Mouse (Mus musculus) hindbrain, embryonic 12.5 days (tissue): ENCODE measurements around the gene Gripap1. TPM values are rescaled to one million over a fixed set of nuclear protein-coding genes. Genes with fewer than 3 reads are reported as not detected.
A peak's percentile ranks its signal among the peaks of the same experiment; 100 is the strongest.
"Not testable (repeated sequence)": the region's sequence is repeated elsewhere in the genome, so short reads cannot be mapped to it uniquely, and the experiment has no call there.

Source experiments
- ATAC-seq: fragments of 200-750 bp; cut with Nextera tagmentation; 2 replicates; pipeline ENCODE4 v1.8.0; 2017; ENCODE audit warnings: moderate TSS enrichment; ENCODE audit not compliant: low FRiP score
- H3K27ac ChIP-seq: fragments of 300-500 bp; sonication (generic); 2 replicates; pipeline ENCODE4 v1.5.1; 2016; ENCODE audit warnings: mild to moderate bottlenecking
- H3K27me3 ChIP-seq: fragments of 300-500 bp; sonication (generic); 2 replicates; pipeline ENCODE4 v1.6.1; 2016; ENCODE audit warnings: mild to moderate bottlenecking
- H3K36me3 ChIP-seq: fragments of 300-500 bp; sonication (generic); 2 replicates; pipeline ENCODE4 v1.6.1; 2016; ENCODE audit warnings: mild to moderate bottlenecking
- H3K4me1 ChIP-seq: fragments of 300-500 bp; sonication (generic); 2 replicates; pipeline ENCODE4 v1.6.1; 2016
- H3K4me2 ChIP-seq: fragments of 300-500 bp; sonication (generic); replicated peaks from 2 replicates; pipeline ENCODE4 v1.6.1; 2016; ENCODE audit warnings: mild to moderate bottlenecking
- H3K4me3 ChIP-seq: fragments of 300-500 bp; sonication (generic); 2 replicates; pipeline ENCODE4 v1.5.1; 2016; ENCODE audit warnings: mild to moderate bottlenecking
- H3K9ac ChIP-seq: fragments of 300-500 bp; sonication (generic); 2 replicates; pipeline ENCODE4 v1.6.1; 2016; ENCODE audit warnings: mild to moderate bottlenecking, moderate library complexity
- H3K9me3 ChIP-seq: fragments of 300-500 bp; sonication (generic); replicated peaks from 2 replicates; pipeline ENCODE4 v1.6.1; 2016; ENCODE audit warnings: mild to moderate bottlenecking
- WGBS: fragments of 180-500 bp; shearing (Covaris S2); methylation state at CpG from one replicate; pipeline ENCODE4 v1.1.7; 2016; 5-methylcytosine and 5-hydroxymethylcytosine counted together
- polyA plus RNA-seq: library from polyadenylated mRNA; unstranded; fragments of >200 nt; fragmentation: Nextera tagmentation; extraction: Ambion mirVana; gene quantifications from 2 replicates; pipeline ENCODE4 v1.2.1, GENCODE M21; 2016

The Gripap1 gene
- polyA plus RNA-seq, 1 experiment from 2014 or later: 72.5 TPM

- Histone ChIP-seq H3K4me1 (peaks cover 6% of the 10 kb centered on the region), H3K36me3 (0 out of 2 replicates have a peak, but pooled peaks cover 4% of the 10 kb centered on the region), H3K27ac (no peak overlapping the region), H3K9me3 (no peaks in the 10 kb centered on the region), H3K27me3 (no peaks in the 10 kb centered on the region), H3K4me3 (no peak overlapping the region), H3K4me2 (no peak overlapping the region), H3K9ac (no peak overlapping the region)
- WGBS: 47% methylated on average over 3 of the region's 3 CpGs
- no peak for ATAC-seq
Observed at GRCm38 (mm10) chrX:7793361-7793760, 3.8 kb downstream of the Gripap1 start.

- WGBS: 49% methylated on average over 7 of the region's 7 CpGs
Observed at GRCm38 (mm10) chrX:7795016-7795415, 5.5 kb downstream of the Gripap1 start.

GRCm38 (mm10) chrX:7797327-7797726 is 7.8 kb downstream of the Gripap1 start:
- no peak for ATAC-seq
- H3K36me3 ChIP-seq: peaks cover 23% of the 10 kb centered on the region
- no peaks in the 10 kb centered on the region for H3K27me3 ChIP-seq
- H3K9ac ChIP-seq: no peak overlapping the region
- H3K4me2 ChIP-seq: no peak overlapping the region
- H3K4me1 ChIP-seq: no peaks in the 10 kb centered on the region
- 77% methylated on average over 3 of the region's 3 CpGs for WGBS
- no peak overlapping the region for H3K27ac ChIP-seq
- H3K4me3 ChIP-seq: no peak overlapping the region
- no peaks in the 10 kb centered on the region for H3K9me3 ChIP-seq

More at GRCm38 (mm10) chrX:7795016-7795415, 5.5 kb downstream of the Gripap1 start:
- Histone ChIP-seq H3K4me1 (peaks cover 6% of the 10 kb centered on the region), H3K27me3 (no peaks in the 10 kb centered on the region), H3K36me3 (peaks cover 9% of the 10 kb centered on the region), H3K4me2 (no peak overlapping the region), H3K9ac (no peak overlapping the region), H3K27ac (no peak overlapping the region), H3K4me3 (no peak overlapping the region), H3K9me3 (no peaks in the 10 kb centered on the region)
- no peak for ATAC-seq

GRCm38 (mm10) chrX:7802157-7802556 is 12.6 kb downstream of the Gripap1 start:
- not testable (repeated sequence) for H3K4me1 ChIP-seq

GRCm38 (mm10) chrX:7815016-7815415 is 25.5 kb downstream of the Gripap1 start:
- H3K9me3 ChIP-seq, H3K9ac ChIP-seq, H3K27me3 ChIP-seq, H3K27ac ChIP-seq, ATAC-seq, H3K4me3 ChIP-seq, H3K4me1 ChIP-seq, H3K4me2 ChIP-seq: not testable (repeated sequence)
- H3K36me3 ChIP-seq: peaks cover 45% of the 10 kb centered on the region
- 55% methylated on average over 8 of the region's 8 CpGs for WGBS

More at GRCm38 (mm10) chrX:7802157-7802556, 12.6 kb downstream of the Gripap1 start:
- H3K9me3 ChIP-seq, H3K27ac ChIP-seq, H3K27me3 ChIP-seq, H3K9ac ChIP-seq, H3K4me2 ChIP-seq, H3K4me3 ChIP-seq, ATAC-seq: not testable (repeated sequence)
- WGBS: 82% methylated on average over 2 of the region's 2 CpGs
- H3K36me3 ChIP-seq: peaks cover 41% of the 10 kb centered on the region

- ATAC-seq: peak; percentile 64
- Histone ChIP-seq H3K27me3 (no peaks in the 10 kb centered on the region), H3K36me3 (peaks cover 9% of the 10 kb centered on the region; the same call in 1 of the 2 replicates), H3K4me2 (peak within 1 kb of the TSS; percentile 46), H3K4me1 (no peaks in the 10 kb centered on the region), H3K27ac (no peak within 1 kb of the TSS), H3K9me3 (no peaks in the 10 kb centered on the region; the same call in 1 of the 2 replicates), H3K4me3 (peak within 1 kb of the TSS; percentile 28), H3K9ac (peak within 1 kb of the TSS; percentile 35; the same call in 1 of the 2 replicates)
- WGBS: 21% methylated on average over 21 of the region's 24 CpGs
Observed at GRCm38 (mm10) chrX:7821865-7822779, 32.6 kb downstream of the Gripap1 start, which contains the start of gene Kcnd1. Gene Kcnd1 (plus strand): TSS chrX:7822289.

- WGBS: 75% methylated on average over 1 of the region's 1 CpGs
- H3K4me2 ChIP-seq: no peak overlapping the region
- no peaks in the 10 kb centered on the region for H3K9me3 ChIP-seq
- no peak overlapping the region for H3K9ac ChIP-seq
- H3K4me1 ChIP-seq: no peaks in the 10 kb centered on the region
- no peaks in the 10 kb centered on the region for H3K36me3 ChIP-seq
- H3K4me3 ChIP-seq: no peak overlapping the region
- ATAC-seq: no peak
- no peak overlapping the region for H3K27ac ChIP-seq
- no peaks in the 10 kb centered on the region for H3K27me3 ChIP-seq
Observed at GRCm38 (mm10) chrX:7837146-7837545, 47.6 kb downstream of the Gripap1 start.

- ATAC-seq: no peak
- Histone ChIP-seq H3K27ac (0 out of 2 replicates have a peak overlapping the region, but pooled peaks have one; percentile 55), H3K9ac (no peak overlapping the region), H3K4me2 (peak overlapping the region; percentile 47), H3K9me3 (no peaks in the 10 kb centered on the region), H3K27me3 (no peaks in the 10 kb centered on the region), H3K36me3 (no peaks in the 10 kb centered on the region), H3K4me3 (peak overlapping the region; percentile 80), H3K4me1 (peaks cover 11% of the 10 kb centered on the region)
- 20% methylated on average over 7 of the region's 7 CpGs for WGBS
Observed at GRCm38 (mm10) chrX:7840842-7841162, 51.2 kb downstream of the Gripap1 start.

- peaks cover 11% of the 10 kb centered on the region for H3K4me1 ChIP-seq
- WGBS: 20% methylated on average over 74 of the region's 74 CpGs
- peak within 1 kb of the TSS; percentile 80 for H3K4me3 ChIP-seq
- H3K9me3 ChIP-seq: no peaks in the 10 kb centered on the region
- H3K27ac ChIP-seq: peak within 1 kb of the TSS; percentile 86
- H3K36me3 ChIP-seq: no peaks in the 10 kb centered on the region
- no peaks in the 10 kb centered on the region for H3K27me3 ChIP-seq
- H3K4me2 ChIP-seq: peak within 1 kb of the TSS; percentile 71
- peak; percentile 99 for ATAC-seq
- peak within 1 kb of the TSS; percentile 88 for H3K9ac ChIP-seq
Observed at GRCm38 (mm10) chrX:7841163-7842162, 51.9 kb downstream of the Gripap1 start, which contains the start of gene Otud5. Gene Otud5 (plus strand): TSS chrX:7841364.

- Histone ChIP-seq H3K9ac (peak overlapping the region; percentile 88), H3K36me3 (no peaks in the 10 kb centered on the region), H3K27me3 (no peaks in the 10 kb centered on the region), H3K27ac (peak overlapping the region; percentile 86), H3K4me2 (peak overlapping the region; percentile 71), H3K4me3 (peak overlapping the region; percentile 80), H3K4me1 (peaks cover 11% of the 10 kb centered on the region), H3K9me3 (no peaks in the 10 kb centered on the region)
- ATAC-seq: no peak
- WGBS: 17% methylated on average over 34 of the region's 42 CpGs
Observed at GRCm38 (mm10) chrX:7842318-7842717, 52.8 kb downstream of the Gripap1 start.

- WGBS: 89% methylated on average over 2 of the region's 2 CpGs
- Histone ChIP-seq H3K4me2 (no peak overlapping the region), H3K4me3 (no peak overlapping the region), H3K27ac (no peak overlapping the region), H3K9me3 (no peaks in the 10 kb centered on the region), H3K27me3 (no peaks in the 10 kb centered on the region), H3K4me1 (peaks cover 10% of the 10 kb centered on the region), H3K36me3 (no peaks in the 10 kb centered on the region), H3K9ac (no peak overlapping the region)
- ATAC-seq: no peak
Observed at GRCm38 (mm10) chrX:7847845-7848244, 58.3 kb downstream of the Gripap1 start.

- 46% methylated on average over 2 of the region's 2 CpGs for WGBS
- H3K9me3 ChIP-seq: no peaks in the 10 kb centered on the region
- no peak overlapping the region for H3K4me2 ChIP-seq
- H3K4me3 ChIP-seq: no peak overlapping the region
- H3K27ac ChIP-seq: no peak overlapping the region
- ATAC-seq: no peak
- H3K4me1 ChIP-seq: no peaks in the 10 kb centered on the region
- no peak overlapping the region for H3K9ac ChIP-seq
- no peaks in the 10 kb centered on the region for H3K27me3 ChIP-seq
- H3K36me3 ChIP-seq: no peaks in the 10 kb centered on the region
Observed at GRCm38 (mm10) chrX:7854578-7854977, 65.0 kb downstream of the Gripap1 start.
